Mouse (Mus musculus) hindbrain, embryonic 11.5 days (tissue): ENCODE measurements around the gene Adcy10. TPM values are rescaled to one million over a fixed set of nuclear protein-coding genes. Genes with fewer than 3 reads are reported as not detected.

Experiments
- ATAC-seq: fragments of 200-750 bp; cut with Nextera tagmentation; 2 replicates; pipeline ENCODE4 v1.8.0; 2017; ENCODE audit warnings: mild to moderate bottlenecking, moderate TSS enrichment, moderate library complexity; ENCODE audit not compliant: low FRiP score
- DNase-seq: peaks from one replicate; pipeline ENCODE4 v3.0.0-alpha.2; 2015; ENCODE audit warnings: low spot score
- H3K27ac ChIP-seq: fragments of 300-500 bp; sonication (generic); 2 replicates; pipeline ENCODE4 v1.5.1; 2014; ENCODE audit warnings: mild to moderate bottlenecking, low read depth, low read length
- H3K27me3 ChIP-seq: fragments of 300-500 bp; sonication (generic); 2 replicates; pipeline ENCODE4 v1.6.1; 2014; ENCODE audit warnings: mild to moderate bottlenecking, low read length, moderate library complexity, mixed read lengths; ENCODE audit not compliant: control insufficient read depth, insufficient read depth
- H3K36me3 ChIP-seq: fragments of 300-500 bp; sonication (generic); 2 replicates; pipeline ENCODE4 v1.6.1; 2014; ENCODE audit warnings: mild to moderate bottlenecking, low read length, moderate library complexity, mixed read lengths; ENCODE audit not compliant: control insufficient read depth, insufficient read depth
- H3K4me1 ChIP-seq: fragments of 300-500 bp; sonication (generic); replicated peaks from 2 replicates; pipeline ENCODE4 v1.6.1; 2014; ENCODE audit warnings: low read length, mixed read lengths; ENCODE audit not compliant: control insufficient read depth, insufficient read depth
- H3K4me2 ChIP-seq: fragments of 300-500 bp; sonication (generic); replicated peaks from 2 replicates; pipeline ENCODE4 v1.6.1; 2014; ENCODE audit warnings: mild to moderate bottlenecking, low read depth, low read length
- H3K4me3 ChIP-seq: fragments of 300-500 bp; sonication (generic); 2 replicates; pipeline ENCODE4 v1.5.1; 2014; ENCODE audit warnings: low read depth, low read length
- H3K9ac ChIP-seq: fragments of 300-500 bp; sonication (generic); 2 replicates; pipeline ENCODE4 v1.6.1; 2014; ENCODE audit warnings: low read depth, low read length
- H3K9me3 ChIP-seq: fragments of 300-500 bp; sonication (generic); 2 replicates; pipeline ENCODE4 v1.6.1; 2016; ENCODE audit warnings: low read length; ENCODE audit not compliant: control insufficient read depth
- WGBS: fragments of 180-500 bp; shearing (Covaris S2); extraction: QIAGEN DNeasy Blood & Tissue Kit; methylation state at CpG from one replicate; pipeline ENCODE4 v1.1.7; 2014; 5-methylcytosine and 5-hydroxymethylcytosine counted together
- polyA plus RNA-seq: library from polyadenylated mRNA; unstranded; fragments of >200 nt; fragmentation: Nextera tagmentation; extraction: Ambion mirVana; gene quantifications from 2 replicates; pipeline ENCODE4 v1.2.1, GENCODE M21; 2014

The Adcy10 gene
- polyA plus RNA-seq, 1 experiment from 2014 or later: 0.15 TPM

DNA sequence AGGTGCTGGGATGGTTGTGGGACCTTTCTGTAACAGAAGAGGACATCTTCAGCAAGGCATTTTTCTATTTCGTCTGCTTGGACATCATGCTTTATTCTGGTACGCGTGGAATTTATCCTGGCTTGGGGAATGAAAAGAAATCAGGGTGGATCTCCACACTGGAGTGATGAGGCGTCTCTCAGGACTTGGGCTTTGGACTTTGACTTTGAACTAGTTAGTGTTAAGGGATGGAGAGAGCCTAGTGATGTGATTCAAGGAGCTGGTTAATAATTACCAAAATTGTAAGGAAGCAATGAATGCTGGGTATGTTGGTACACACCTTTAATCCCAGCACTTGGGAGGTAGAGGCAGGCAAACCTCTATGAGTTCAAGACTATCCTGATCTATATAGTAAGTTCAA, 80.3 kb downstream of the Adcy10 start:
- Histone ChIP-seq H3K27ac (no peak overlapping the region), H3K4me2 (no peak overlapping the region), H3K9me3 (no peaks in the 10 kb centered on the region), H3K36me3 (no peaks in the 10 kb centered on the region), H3K27me3 (no peaks in the 10 kb centered on the region), H3K4me1 (no peaks in the 10 kb centered on the region), H3K4me3 (no peak overlapping the region), H3K9ac (no peak overlapping the region)
- no peak for ATAC-seq
- no peak for DNase-seq
- 91% methylated on average over 4 of the region's 4 CpGs for WGBS

DNA sequence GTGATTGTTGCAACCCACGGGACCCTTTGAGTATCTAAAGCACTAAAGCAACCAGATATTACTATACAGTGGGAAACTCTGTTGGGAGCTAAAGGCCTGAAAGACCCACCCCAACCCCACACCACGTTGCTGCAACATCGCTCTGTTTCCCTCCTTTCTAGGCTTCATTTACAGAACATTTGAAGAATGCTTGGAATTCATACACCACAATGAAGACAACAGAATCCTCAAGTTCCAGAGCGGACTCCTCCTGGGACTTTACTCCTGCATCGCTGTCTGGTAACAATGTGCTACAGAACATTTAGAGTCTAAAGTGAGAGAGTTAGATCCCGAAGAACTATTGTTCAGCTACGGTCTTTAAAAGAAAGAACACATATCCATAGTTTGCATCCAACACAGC, 82.5 kb downstream of the Adcy10 start:
- Histone ChIP-seq H3K4me3 (no peak overlapping the region), H3K9me3 (no peaks in the 10 kb centered on the region), H3K27me3 (no peaks in the 10 kb centered on the region), H3K4me1 (no peaks in the 10 kb centered on the region), H3K27ac (no peak overlapping the region), H3K9ac (no peak overlapping the region), H3K36me3 (no peaks in the 10 kb centered on the region), H3K4me2 (no peak overlapping the region)
- WGBS: 76% methylated on average over 7 of the region's 7 CpGs
- no peak for ATAC-seq
- no peak for DNase-seq

GRCm38 (mm10) chr1:165576005-165576404, 91.0 kb downstream of the Adcy10 start:
- ATAC-seq (no peak), DNase-seq (no peak)
- 81% methylated on average over 4 of the region's 4 CpGs for WGBS
- Histone ChIP-seq H3K27ac (no peak overlapping the region), H3K9ac (no peak overlapping the region), H3K4me1 (no peaks in the 10 kb centered on the region), H3K9me3 (no peaks in the 10 kb centered on the region), H3K4me2 (no peak overlapping the region), H3K27me3 (no peaks in the 10 kb centered on the region), H3K4me3 (no peak overlapping the region), H3K36me3 (no peaks in the 10 kb centered on the region)

DNA sequence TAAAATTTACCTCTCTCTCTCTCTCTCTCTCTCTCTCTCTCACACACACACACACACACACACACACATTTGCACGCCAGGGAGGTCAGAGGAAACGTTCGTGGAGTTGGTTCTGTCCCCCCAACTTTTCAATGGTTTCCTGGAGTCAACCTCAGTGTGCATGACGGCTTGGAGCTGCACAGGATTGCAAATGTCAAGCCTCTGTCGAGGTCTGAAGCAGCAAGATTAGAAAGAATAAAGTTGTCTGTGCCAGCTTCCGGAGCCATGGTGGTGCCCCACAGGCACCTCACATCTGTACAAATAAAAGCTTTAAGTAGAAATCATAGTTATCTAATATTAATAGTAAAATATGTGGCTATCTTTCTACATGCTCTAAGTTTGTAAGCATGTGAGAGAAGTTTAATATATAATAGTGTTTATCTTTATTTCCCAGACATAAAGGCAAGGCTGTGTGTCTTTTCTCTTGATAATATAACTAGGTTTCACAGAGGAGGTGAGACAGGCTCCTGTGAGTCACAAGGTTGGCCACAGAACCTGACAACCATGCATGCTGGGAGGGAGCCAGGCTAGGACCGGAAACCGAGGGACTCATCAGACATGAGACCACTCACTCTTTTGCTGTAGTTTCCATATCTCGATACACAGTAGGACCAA, 91.6 kb downstream of the Adcy10 start:
- H3K36me3 ChIP-seq: no peaks in the 10 kb centered on the region
- no peak overlapping the region for H3K4me2 ChIP-seq
- H3K9me3 ChIP-seq: no peaks in the 10 kb centered on the region
- H3K4me3 ChIP-seq: no peak overlapping the region
- no peak for ATAC-seq
- 81% methylated on average over 9 of the region's 9 CpGs for WGBS
- no peaks in the 10 kb centered on the region for H3K27me3 ChIP-seq
- no peak overlapping the region for H3K9ac ChIP-seq
- H3K27ac ChIP-seq: no peak overlapping the region
- no peaks in the 10 kb centered on the region for H3K4me1 ChIP-seq
- no peak for DNase-seq

DNA sequence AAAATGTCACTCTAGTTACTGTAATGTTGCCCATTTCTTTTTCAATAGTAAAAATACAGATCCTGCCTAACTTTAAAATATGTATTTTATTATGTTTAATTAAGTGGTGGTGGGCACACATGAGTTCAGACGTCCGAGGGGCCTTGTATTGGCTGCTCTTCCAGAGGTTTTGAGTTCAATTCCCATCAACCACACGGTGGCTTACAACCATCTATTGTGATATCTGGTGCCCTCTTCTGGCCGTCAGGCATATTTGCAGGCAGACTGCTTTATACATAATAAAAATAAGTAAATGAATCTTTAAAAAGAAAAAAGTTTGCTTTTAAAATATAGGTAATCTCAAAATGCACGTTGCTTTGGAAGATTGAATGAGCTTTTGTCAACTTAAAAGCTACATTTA, 94.3 kb downstream of the Adcy10 start:
- no peaks in the 10 kb centered on the region for H3K36me3 ChIP-seq
- DNase-seq (peak; percentile 30), ATAC-seq (no peak)
- no peak overlapping the region for H3K27ac ChIP-seq
- H3K4me1 ChIP-seq: no peaks in the 10 kb centered on the region
- no peak overlapping the region for H3K4me3 ChIP-seq
- H3K9me3 ChIP-seq: no peaks in the 10 kb centered on the region
- no peak overlapping the region for H3K4me2 ChIP-seq
- H3K9ac ChIP-seq: no peak overlapping the region
- H3K27me3 ChIP-seq: no peaks in the 10 kb centered on the region
- 52% methylated on average over 5 of the region's 5 CpGs for WGBS

DNA sequence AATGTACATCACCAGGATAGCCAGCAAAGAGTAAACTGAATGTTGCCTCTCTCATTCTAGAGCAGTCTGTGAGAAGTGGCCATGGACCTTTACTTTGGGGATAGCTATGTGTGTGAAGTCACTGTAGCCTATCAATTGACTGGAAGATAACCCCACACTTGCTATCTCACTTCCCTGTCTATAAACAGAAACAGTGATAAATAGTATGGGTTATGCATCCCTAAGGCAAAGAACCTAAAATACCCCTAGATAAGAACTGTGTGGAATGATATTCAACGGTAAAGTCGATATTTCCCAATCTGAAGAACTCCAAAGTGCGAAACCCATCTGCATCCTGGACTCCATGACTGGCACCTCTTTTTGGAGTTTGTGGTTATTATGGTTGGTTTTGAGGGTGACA, 96.3 kb downstream of the Adcy10 start:
- Histone ChIP-seq H3K4me2 (no peak overlapping the region), H3K36me3 (no peaks in the 10 kb centered on the region), H3K9ac (no peak overlapping the region), H3K4me1 (no peaks in the 10 kb centered on the region), H3K9me3 (no peaks in the 10 kb centered on the region), H3K4me3 (no peak overlapping the region), H3K27ac (no peak overlapping the region), H3K27me3 (no peaks in the 10 kb centered on the region)
- 94% methylated on average over 3 of the region's 3 CpGs for WGBS
- DNase-seq: no peak
- ATAC-seq: no peak

- H3K4me3 ChIP-seq: no peak overlapping the region
- DNase-seq (peak; percentile 92), ATAC-seq (peak; percentile 86)
- no peaks in the 10 kb centered on the region for H3K4me1 ChIP-seq
- no peaks in the 10 kb centered on the region for H3K27me3 ChIP-seq
- no peak overlapping the region for H3K4me2 ChIP-seq
- no peak overlapping the region for H3K27ac ChIP-seq
- H3K36me3 ChIP-seq: no peaks in the 10 kb centered on the region
- 31% methylated on average over 12 of the region's 12 CpGs for WGBS
- no peak overlapping the region for H3K9ac ChIP-seq
- H3K9me3 ChIP-seq: no peaks in the 10 kb centered on the region
Observed at GRCm38 (mm10) chr1:165583529-165584184, 98.7 kb downstream of the Adcy10 start.

- 65% methylated on average over 14 of the region's 14 CpGs for WGBS
- H3K9ac ChIP-seq: no peak overlapping the region
- no peaks in the 10 kb centered on the region for H3K4me1 ChIP-seq
- DNase-seq: no peak
- no peak overlapping the region for H3K27ac ChIP-seq
- H3K4me3 ChIP-seq: no peak overlapping the region
- ATAC-seq: no peak
- H3K36me3 ChIP-seq: no peaks in the 10 kb centered on the region
- no peak overlapping the region for H3K4me2 ChIP-seq
- H3K27me3 ChIP-seq: no peaks in the 10 kb centered on the region
- no peaks in the 10 kb centered on the region for H3K9me3 ChIP-seq
Observed at GRCm38 (mm10) chr1:165585389-165586104, 100.6 kb downstream of the Adcy10 start.

- Histone ChIP-seq H3K9ac (no peak overlapping the region), H3K4me1 (no peaks in the 10 kb centered on the region), H3K4me2 (no peak overlapping the region), H3K9me3 (no peaks in the 10 kb centered on the region), H3K4me3 (no peak overlapping the region), H3K27me3 (no peaks in the 10 kb centered on the region), H3K36me3 (no peaks in the 10 kb centered on the region), H3K27ac (no peak overlapping the region)
- DNase-seq (no peak), ATAC-seq (no peak)
- WGBS: 85% methylated on average over 1 of the region's 1 CpGs
Observed at GRCm38 (mm10) chr1:165586366-165586765, 101.4 kb downstream of the Adcy10 start.
